Mouse (Mus musculus) naive thymus-derived CD4-positive, alpha-beta T cell, adult 2 months (primary cell): ENCODE data around the gene Chpf.

Experiments
- DNase-seq: peaks from one replicate; pipeline ENCODE4 v3.0.0-alpha.2; 2011; ENCODE audit warnings: low read depth

The Chpf gene

GRCm38 (mm10) chr1:75458025-75458788 lies 20.9 kb downstream of the Chpf start:
- DNase-seq: no peak

GRCm38 (mm10) chr1:75457710-75458024 lies 21.4 kb downstream of the Chpf start:
- no peak for DNase-seq

GRCm38 (mm10) chr1:75456746-75457564 lies 22.2 kb downstream of the Chpf start:
- DNase-seq: no peak

- DNase-seq: no peak
Measured at GRCm38 (mm10) chr1:75455948-75456347, 23.2 kb downstream of the Chpf start.

GRCm38 (mm10) chr1:75455433-75455832 lies 23.7 kb downstream of the Chpf start:
- no peak for DNase-seq

GRCm38 (mm10) chr1:75451900-75452299 lies 27.2 kb downstream of the Chpf start:
- no peak for DNase-seq

- no peak for DNase-seq
Measured at GRCm38 (mm10) chr1:75450314-75451005, 28.6 kb downstream of the Chpf start, which contains the start of gene Asic4. Gene Asic4 (plus strand): TSS chr1:75450436.

GRCm38 (mm10) chr1:75449377-75450135 lies 29.6 kb downstream of the Chpf start:
- DNase-seq: no peak

GRCm38 (mm10) chr1:75448937-75449336 lies 30.2 kb downstream of the Chpf start:
- no peak for DNase-seq

- DNase-seq: no peak
Measured at GRCm38 (mm10) chr1:75448052-75448431, 31.1 kb downstream of the Chpf start.

GRCm38 (mm10) chr1:75447265-75448051 lies 31.6 kb downstream of the Chpf start:
- no peak for DNase-seq

GRCm38 (mm10) chr1:75446656-75447055 lies 32.5 kb downstream of the Chpf start:
- no peak for DNase-seq

GRCm38 (mm10) chr1:75445751-75446611 lies 33.1 kb downstream of the Chpf start:
- DNase-seq: peak; percentile 79

- no peak for DNase-seq
Measured at GRCm38 (mm10) chr1:75445141-75445701, 33.9 kb downstream of the Chpf start.

GRCm38 (mm10) chr1:75444208-75444607 lies 34.9 kb downstream of the Chpf start:
- DNase-seq: no peak

GRCm38 (mm10) chr1:75443247-75444024 lies 35.7 kb downstream of the Chpf start:
- DNase-seq: no peak

GRCm38 (mm10) chr1:75442811-75443210 lies 36.3 kb downstream of the Chpf start:
- no peak for DNase-seq

GRCm38 (mm10) chr1:75442171-75442570 lies 36.9 kb downstream of the Chpf start:
- no peak for DNase-seq

- no peak for DNase-seq
Measured at GRCm38 (mm10) chr1:75441471-75441996, 37.6 kb downstream of the Chpf start.
